Mouse (Mus musculus): ENCODE measurements around the gene Rin2.

- TF ChIP-seq CTCF (IDR thresholded peaks at IDR 0.05; ENCODE audit: low read depth) (no peak), EP300 (IDR thresholded peaks at IDR 0.05; ENCODE audit: low read depth) (no peak)
Measured at GRCm38 (mm10) chr2:145840910-145841870, 166.2 kb downstream of the Rin2 start.
